Mouse (Mus musculus) liver, adult (tissue): ENCODE data around the gene Lrrc8b.
A peak's percentile ranks its signal among the peaks of the same experiment; 100 is the strongest.

Experiments used
- GATA4 ChIP-seq: IDR thresholded peaks from 2 replicates; pipeline ENCODE4 v1.6.1; 2014; ENCODE audit warnings: mild to moderate bottlenecking, low read length; ENCODE audit not compliant: insufficient replicate concordance

The Lrrc8b gene

DNA sequence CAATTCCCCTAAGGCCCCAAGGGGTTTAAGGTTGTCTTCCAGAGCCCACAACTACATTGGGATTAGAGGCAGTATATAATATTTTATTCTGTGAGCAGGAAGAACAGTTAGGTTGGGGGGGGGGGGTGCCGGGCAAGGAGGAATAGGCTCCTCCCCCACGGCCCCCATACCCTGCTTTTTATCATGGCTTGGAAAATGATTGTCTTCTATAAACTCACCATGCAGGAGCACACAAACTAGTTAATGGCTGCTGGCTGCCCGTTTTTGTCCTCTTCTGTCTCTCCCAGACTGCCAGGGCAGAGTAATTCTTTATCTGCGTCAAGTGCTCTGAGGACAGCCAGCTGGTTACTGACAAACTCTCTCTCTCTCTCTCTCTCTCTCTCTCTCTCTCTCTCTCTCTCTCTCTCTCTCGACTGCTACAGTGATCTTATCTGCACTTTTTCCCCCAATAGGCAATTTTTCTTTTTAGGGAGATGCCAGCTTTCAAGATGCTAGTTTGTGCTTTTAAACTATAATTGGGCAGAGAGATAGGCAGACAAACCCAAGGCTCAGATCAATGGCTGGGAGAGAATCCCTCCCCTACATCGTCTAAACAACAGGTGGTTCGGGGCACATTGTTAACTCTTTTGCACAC, 102.5 kb downstream of the Lrrc8b start:
- TF ChIP-seq GATA4: no peak

DNA sequence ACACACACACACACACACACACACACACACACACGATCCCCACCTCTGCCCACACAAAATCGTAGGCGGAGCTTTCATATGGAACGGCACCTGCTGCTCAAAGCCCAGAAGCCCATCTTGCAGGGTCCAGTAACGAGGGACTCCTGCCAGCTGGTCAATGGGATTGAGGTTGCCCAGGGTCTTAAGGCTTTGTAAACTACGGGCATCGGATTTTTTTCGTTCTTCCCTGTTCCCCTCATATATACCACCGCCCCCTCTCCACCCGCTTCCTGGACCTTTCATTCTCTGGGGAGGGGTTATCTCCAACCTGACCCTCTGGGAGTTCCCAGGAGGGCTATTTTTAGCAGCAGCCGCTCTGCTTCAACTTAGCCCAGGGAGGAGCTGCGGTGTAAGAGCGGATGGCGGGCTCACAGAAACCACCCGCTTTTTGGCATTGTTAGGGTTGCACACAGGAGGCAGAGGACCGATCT, 103.1 kb downstream of the Lrrc8b start:
- TF ChIP-seq GATA4: peak; percentile 80; the same call in 1 of the 2 replicates

DNA sequence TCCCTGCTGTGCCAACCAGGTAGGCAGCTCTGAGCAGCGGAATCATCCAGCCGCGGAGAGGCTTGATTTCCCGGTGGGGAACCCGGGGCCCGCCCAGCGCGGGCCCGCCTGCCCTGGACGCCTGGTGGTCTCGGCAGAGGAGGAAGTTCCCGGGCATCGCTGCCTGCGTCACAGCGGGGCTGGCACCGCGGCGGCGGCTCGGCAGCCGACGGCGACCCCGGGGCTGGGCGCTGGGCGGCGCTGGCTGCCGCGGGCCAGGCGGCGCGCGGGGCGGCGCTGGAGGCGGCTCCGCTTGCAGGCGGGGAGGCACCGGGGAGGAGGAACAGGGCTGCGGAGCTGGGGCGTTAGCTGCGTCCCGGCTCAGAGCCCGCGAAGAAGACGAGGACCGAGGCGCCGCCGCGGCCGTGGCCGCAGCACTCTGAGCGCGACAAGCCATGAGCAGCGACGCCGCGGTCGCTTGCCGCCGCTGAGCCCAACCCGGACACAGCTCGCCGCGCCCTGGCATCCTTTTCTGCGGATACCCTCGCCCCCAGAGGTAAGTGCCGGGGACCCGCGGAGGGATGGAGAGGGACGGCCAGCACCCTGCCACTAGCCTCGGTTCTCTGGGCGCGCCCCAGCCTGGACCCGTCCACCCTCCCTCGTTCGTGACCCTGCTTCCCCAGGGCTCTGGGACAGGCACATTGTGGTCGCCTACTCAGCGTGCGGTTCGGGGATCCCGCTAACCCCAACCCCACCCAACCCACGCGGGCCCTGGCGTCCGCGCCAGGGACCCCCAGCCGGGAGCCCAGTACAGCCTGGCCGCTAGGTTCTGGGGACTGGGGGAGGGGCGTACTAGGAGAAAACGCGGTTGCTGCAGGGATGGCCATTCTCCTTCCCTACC, 103.8 kb downstream of the Lrrc8b start, which contains the start of gene Lrrc8c:
Lrrc8c (plus strand) TSS at position 293 of the 880 bp plus-strand sequence.
- peak; percentile 0; the same call in 1 of the 2 replicates for TF ChIP-seq GATA4

DNA sequence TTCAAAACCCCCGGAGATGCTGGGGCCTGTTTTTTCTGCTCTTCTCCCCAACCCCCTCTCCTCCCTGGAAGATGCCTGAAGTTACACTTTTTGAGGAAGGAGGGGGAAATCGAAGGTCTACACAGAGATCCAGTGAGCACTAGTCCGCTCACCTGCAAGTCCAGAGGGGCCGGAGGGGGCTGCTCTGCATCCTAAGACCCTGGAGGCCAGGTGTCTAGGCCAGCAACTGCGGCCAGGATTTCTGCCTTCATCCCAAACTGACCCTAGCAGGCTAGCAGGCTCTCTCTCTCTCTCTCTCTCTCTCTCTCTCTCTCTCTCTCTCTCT, 104.4 kb downstream of the Lrrc8b start:
- no peak for TF ChIP-seq GATA4

DNA sequence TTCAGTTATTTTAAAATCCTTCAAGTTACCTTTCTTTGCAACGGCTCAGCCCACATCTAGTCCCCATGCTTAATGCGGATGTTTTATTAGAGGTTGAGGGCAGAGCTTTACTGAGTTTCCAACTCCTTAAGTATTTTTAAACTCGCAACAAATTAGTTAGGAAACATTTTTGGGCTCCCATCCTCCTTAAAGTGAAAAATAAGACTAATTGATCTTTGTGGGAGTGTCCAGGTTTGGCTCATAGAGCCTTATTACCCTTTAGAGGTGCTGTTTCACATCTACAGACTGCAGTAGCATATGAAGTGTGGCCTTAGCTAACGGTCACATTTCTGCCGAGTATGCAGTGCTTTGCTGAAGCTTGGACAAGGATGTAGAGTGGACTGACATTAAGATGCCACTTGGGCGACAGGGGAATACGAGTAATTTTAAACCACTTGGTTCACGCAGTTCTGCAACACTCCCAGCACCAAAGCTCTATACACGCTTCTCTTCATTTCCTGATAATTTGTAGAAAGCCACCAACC, 104.9 kb downstream of the Lrrc8b start:
- no peak for TF ChIP-seq GATA4

DNA sequence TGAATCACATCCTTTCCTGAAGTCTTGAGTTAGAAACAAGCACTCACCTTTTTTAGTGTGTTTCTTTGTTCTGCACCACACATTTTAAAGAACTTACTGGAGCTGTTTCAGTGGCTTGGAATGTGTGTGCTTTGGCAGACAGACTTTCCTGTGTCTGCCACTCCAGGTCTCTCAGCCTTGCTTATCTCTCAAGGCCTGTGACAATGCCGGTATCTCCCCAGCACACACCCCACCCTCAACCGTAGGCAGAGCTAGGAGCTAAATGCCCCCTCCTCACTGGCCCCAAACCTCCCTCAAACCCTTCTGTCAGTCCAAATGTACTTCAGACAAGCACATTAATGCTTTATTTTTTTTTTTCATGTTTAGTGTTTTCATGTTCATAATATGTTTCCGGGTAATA, 107.9 kb downstream of the Lrrc8b start:
- peak; percentile 38; the same call in 1 of the 2 replicates for TF ChIP-seq GATA4

DNA sequence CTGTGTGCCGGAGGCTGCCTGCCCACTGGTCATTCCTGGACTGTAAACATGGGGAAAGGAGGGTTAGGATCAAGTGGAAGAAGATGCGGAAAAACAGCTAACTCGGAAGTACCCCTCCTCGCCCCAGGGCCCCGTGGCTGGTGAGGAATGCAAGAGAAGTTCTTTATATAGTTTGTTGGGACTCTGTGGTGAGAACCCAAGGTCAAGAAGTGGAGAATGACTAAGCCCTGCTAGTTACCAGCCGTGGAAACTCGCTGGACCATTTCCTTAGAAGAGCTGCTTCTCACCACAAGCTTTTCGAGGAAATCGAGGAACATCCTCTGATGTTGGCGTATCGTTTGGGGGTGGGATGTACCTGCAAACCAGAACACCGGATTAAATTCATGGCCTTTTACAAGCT, 109.4 kb downstream of the Lrrc8b start:
- TF ChIP-seq GATA4: no peak

DNA sequence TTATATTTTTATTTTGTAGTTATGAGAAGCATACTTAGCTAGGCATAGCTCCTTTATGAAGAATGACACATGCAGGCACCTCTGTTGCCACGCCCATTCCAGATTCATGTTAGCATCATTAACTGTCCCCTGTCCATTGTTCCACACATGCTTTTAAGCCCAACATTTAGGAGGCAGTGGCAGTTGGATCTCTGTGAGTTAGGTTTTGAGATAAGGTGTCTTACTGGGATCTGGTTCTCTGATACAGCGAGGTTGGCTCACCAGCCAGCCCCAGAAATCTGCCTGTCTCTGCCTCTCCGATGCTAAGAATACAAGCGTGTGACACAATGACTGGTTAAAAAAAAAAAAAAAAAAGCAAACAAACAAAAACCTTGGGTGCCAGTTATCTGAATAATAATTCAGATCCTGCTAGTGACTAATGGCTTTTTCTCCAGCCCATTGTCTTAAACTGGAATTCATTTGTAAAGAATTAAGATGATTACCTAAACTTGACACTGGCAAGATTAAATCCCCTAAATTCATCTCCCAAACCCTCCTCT, 110.6 kb downstream of the Lrrc8b start:
- no peak for TF ChIP-seq GATA4

DNA sequence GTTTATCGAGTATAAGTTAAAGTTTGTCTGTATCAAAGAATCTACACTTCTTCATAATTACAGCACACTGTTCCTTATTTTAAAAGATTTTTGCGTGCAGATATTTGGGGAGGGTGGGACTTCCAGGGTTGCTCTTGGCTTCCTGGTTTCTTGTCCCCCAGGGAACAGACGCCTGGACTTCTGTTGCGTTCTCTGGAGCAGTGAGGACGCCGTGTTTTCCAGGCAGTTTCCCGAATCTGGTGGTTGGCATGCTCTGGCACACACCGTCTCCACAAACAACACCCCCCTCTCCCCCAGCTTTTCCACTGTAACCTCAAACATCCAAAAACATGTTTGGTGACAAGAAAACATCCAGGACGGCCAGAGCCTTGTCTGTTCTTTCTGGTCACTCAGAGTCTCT, 111.2 kb downstream of the Lrrc8b start:
- TF ChIP-seq GATA4: no peak

DNA sequence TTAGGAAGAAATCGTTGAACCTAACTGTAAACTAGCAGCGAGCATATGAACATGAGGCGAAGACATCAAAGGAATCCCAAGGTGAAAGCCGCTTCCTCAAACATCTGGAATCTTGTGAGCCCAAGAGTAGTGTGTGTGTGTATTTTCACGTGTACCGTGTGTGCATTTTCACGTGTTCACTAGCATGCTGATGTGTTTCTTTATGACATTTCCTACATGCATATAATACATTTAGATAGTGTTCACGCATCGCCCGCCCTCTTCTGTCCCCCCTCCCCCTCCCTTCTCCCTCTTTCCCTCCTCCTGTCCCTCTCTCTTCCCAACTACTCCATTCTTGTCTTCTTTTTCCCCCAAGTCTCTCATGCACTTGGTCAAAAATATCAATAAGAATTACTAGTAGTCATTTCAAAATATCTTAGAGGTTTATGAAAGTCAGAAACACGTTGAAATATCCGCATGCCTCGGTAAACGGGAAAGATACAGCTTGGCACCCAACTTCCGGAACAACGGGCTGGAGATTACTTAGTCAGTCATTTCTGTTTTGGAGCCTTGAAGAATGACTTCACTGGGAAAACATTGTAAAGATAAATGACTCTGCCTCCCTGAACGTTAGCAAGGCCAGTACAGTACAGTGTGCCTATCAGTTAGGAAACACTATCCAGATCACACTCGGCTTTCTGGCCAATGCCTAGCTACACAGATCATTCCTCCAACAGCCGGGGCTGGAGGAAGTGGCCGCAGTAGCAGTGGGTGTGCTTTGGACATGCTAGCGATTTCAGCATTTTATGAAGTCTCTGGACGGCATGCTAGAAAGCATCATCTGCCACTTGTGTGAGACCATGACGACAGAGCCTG, 112.1 kb downstream of the Lrrc8b start:
- peak; percentile 91; the same call in 1 of the 2 replicates for TF ChIP-seq GATA4

DNA sequence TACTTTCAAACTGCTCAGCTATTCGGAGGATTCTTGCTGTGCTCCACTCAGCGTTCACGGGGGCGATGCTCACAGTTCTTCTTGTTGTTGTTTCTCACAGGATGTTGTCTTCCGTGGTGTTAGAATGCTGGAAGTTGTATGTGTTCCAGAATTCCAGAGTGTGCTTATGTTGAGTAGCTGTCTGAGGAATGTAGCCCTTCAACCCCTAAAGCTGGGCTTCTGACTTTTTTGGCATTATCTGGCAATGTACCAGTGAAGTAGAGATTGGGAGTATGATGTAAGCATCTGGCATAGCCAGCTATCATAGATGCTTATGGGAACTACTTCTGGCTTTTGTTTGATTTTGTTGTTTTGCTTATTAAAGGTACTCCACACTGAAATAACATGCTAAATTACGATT, 115.0 kb downstream of the Lrrc8b start:
- no peak for TF ChIP-seq GATA4

DNA sequence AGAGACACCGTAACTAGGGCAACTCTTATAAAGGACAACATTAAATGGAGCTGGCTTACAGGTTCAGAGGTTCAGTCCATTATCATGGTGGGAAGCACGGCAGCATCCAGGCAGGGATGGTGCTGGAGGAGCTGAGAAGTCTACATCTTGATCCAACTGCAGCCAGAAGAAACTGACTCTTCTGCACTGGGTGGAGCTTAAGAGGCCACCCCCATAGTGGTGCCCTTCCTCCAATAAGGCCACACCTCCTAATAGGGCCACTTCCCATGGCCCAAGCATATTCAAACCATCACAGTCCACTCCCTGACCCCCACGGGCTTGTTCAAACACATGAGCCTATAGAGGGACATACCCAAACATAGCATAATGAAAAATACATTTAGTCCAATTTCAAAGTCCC, 119.6 kb downstream of the Lrrc8b start:
- no peak for TF ChIP-seq GATA4

DNA sequence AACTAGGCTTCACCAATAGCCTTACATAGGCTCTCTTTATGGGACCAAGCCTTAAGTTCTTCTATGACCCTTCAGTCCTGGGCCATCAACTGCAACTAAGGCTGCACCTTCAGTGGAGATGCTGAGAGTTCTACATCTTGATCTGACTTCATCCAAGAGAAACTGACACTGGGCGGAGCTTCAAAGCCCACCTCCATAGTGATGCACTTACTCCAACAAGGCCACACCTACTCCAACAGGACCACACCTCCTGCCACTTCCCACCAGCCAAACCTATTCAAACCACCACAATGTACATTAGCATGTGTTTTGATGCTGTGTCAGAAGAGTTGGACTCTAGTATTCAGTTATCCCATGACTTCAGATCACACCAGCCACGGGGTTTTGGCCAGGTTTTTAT, 120.6 kb downstream of the Lrrc8b start:
- TF ChIP-seq GATA4: no peak

DNA sequence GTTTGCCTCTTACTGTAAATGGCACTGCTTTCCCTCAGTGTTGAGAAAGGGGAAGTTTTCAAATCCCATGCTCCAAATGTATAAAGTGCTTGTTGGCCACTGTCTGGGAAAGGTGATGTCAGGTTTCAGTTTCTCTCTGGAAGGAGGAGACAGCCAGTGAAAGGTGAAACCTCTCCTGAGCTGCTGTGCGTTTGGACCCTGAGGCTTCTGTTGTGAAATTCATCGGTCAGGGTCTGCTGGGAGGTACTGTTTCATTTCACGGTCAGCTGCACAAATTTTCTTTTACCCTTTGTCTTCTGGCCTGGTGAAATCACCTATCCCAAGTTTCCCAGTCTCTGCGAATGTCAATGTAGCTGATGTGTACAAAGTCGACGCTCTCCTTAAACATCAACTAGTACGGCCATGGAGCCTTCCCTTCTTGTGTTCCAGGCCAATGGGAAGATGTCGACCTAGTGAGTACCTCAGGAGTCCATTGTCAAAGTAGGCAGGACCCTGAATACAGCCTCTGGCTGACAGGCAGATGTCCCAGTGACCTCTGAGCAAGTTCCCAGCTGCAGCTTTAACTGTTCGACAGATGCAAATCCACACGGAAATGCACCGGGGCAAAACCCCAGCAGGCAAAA, 121.6 kb downstream of the Lrrc8b start:
- TF ChIP-seq GATA4: no peak
